Mouse (Mus musculus): ENCODE data around the gene 1600014C23Rik.
A peak's percentile ranks its signal among the peaks of the same experiment; 100 is the strongest.

Gene 1600014C23Rik

GRCm38 (mm10) chr17:45733735-45734301 lies at the start of gene 1600014C23Rik:
Gene 1600014C23Rik, minus strand, starts transcription at chr17:45733844.
- peak; percentile 78 to 86 for DNase-seq (ENCODE audit: inconsistent age in 2 of 2, low spot score in 1 of 2)

- no peak for DNase-seq (ENCODE audit: inconsistent age in 2 of 2, low spot score in 1 of 2)
These were observed 44.8 kb upstream of the 1600014C23Rik start for GRCm38 (mm10) chr17:45778446-45778845.

- no peak for DNase-seq (ENCODE audit: inconsistent age in 2 of 2, low spot score in 1 of 2)
These were observed 43.8 kb upstream of the 1600014C23Rik start for GRCm38 (mm10) chr17:45777431-45777830.

- no peak for DNase-seq (ENCODE audit: inconsistent age in 2 of 2, low spot score in 1 of 2)
These were observed 42.5 kb upstream of the 1600014C23Rik start for GRCm38 (mm10) chr17:45776185-45776584.

GRCm38 (mm10) chr17:45775468-45775867 lies 41.8 kb upstream of the 1600014C23Rik start:
- no peak for DNase-seq (ENCODE audit: inconsistent age in 2 of 2, low spot score in 1 of 2)

GRCm38 (mm10) chr17:45772566-45772965 lies 38.9 kb upstream of the 1600014C23Rik start:
- no peak for DNase-seq (ENCODE audit: inconsistent age in 2 of 2, low spot score in 1 of 2)

- DNase-seq (ENCODE audit: inconsistent age in 2 of 2, low spot score in 1 of 2), result no peak
These were observed 38.5 kb upstream of the 1600014C23Rik start for GRCm38 (mm10) chr17:45772096-45772495.

GRCm38 (mm10) chr17:45770441-45770840 lies 36.8 kb upstream of the 1600014C23Rik start:
- no peak for DNase-seq (ENCODE audit: inconsistent age in 2 of 2, low spot score in 1 of 2)

- peak in 1 of 2 experiments; percentile 63 for DNase-seq (ENCODE audit: inconsistent age in 2 of 2, low spot score in 1 of 2)
These were observed 36.2 kb upstream of the 1600014C23Rik start for GRCm38 (mm10) chr17:45769821-45770220.

- DNase-seq (ENCODE audit: inconsistent age in 2 of 2, low spot score in 1 of 2), result no peak
These were observed 34.0 kb upstream of the 1600014C23Rik start for GRCm38 (mm10) chr17:45767536-45768146.

- peak; percentile 76 to 86 for DNase-seq (ENCODE audit: inconsistent age in 2 of 2, low spot score in 1 of 2)
These were observed 33.3 kb upstream of the 1600014C23Rik start for GRCm38 (mm10) chr17:45766735-45767535.

- DNase-seq (ENCODE audit: inconsistent age in 2 of 2, low spot score in 1 of 2), result no peak
These were observed 32.3 kb upstream of the 1600014C23Rik start for GRCm38 (mm10) chr17:45765914-45766313.

GRCm38 (mm10) chr17:45763188-45763587 lies 29.5 kb upstream of the 1600014C23Rik start:
- DNase-seq (ENCODE audit: inconsistent age in 2 of 2, low spot score in 1 of 2), result no peak

- no peak for DNase-seq (ENCODE audit: inconsistent age in 2 of 2, low spot score in 1 of 2)
These were observed 28.3 kb upstream of the 1600014C23Rik start for GRCm38 (mm10) chr17:45761902-45762301.

GRCm38 (mm10) chr17:45760965-45761645 lies 27.5 kb upstream of the 1600014C23Rik start:
- no peak for DNase-seq (ENCODE audit: inconsistent age in 2 of 2, low spot score in 1 of 2)

GRCm38 (mm10) chr17:45759751-45760150 lies 26.1 kb upstream of the 1600014C23Rik start:
- no peak for DNase-seq (ENCODE audit: inconsistent age in 2 of 2, low spot score in 1 of 2)

GRCm38 (mm10) chr17:45758808-45759207 lies 25.2 kb upstream of the 1600014C23Rik start:
- DNase-seq (ENCODE audit: inconsistent age in 2 of 2, low spot score in 1 of 2), result no peak

- DNase-seq (ENCODE audit: inconsistent age in 2 of 2, low spot score in 1 of 2), result no peak
These were observed 24.3 kb upstream of the 1600014C23Rik start for GRCm38 (mm10) chr17:45757932-45758331.

GRCm38 (mm10) chr17:45756831-45757230 lies 23.2 kb upstream of the 1600014C23Rik start:
- DNase-seq (ENCODE audit: inconsistent age in 2 of 2, low spot score in 1 of 2), result no peak

- DNase-seq (ENCODE audit: inconsistent age in 2 of 2, low spot score in 1 of 2), result no peak
These were observed 22.7 kb upstream of the 1600014C23Rik start for GRCm38 (mm10) chr17:45756391-45756790.

- no peak for DNase-seq (ENCODE audit: inconsistent age in 2 of 2, low spot score in 1 of 2)
These were observed 20.7 kb upstream of the 1600014C23Rik start for GRCm38 (mm10) chr17:45754186-45754862.
